Mouse (Mus musculus): ENCODE data around the gene Osbpl5. TPM values are rescaled to one million over a fixed set of nuclear protein-coding genes. Genes with fewer than 3 reads are reported as not detected.

Osbpl5 gene
- 10 to 100 TPM; 19.6 to 26.1 TPM for total RNA-seq (2021)

DNA sequence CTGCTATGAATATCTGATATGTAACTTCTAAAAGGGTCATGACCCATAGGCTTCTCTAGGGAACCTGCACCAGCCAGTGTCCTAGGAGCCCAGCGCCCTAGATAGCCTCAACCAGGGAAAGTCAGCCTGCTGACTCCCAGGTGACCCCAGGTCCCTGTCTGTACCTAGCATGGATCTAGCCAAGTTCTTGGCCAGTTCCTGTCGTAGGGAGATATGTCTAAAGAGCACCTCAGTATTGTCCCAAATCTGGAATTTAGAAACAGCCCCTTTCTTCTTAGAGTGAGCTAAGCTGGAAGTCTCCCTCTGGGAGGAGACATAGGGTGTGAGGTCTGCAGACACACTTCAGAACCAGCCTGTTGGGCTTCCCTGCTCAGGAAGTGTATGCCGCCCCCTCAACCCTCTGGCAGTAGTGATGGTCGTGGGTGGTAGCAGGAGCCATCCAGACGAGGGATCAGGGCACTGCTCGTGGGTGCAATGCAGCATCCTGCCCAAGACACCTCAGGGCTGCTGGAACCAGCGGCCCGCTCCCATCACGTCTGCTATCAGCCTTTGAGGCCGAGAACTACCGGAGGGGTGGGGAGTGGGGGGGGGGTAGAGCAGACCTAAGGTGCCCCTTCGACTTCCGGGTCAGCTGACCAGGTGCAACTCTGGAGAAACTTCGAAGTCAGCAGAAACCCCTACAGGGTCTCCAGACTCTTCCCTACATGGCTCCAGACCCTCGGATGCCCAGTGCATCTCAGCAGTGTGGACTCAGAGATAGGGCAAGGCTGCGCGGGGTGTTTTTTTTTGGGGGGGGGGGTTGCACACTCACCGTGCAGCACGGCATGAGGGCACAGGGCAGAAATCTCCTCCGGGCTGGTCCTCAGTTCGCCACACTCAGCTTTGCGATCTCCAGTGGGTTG, at the start of gene Osbpl5:
Gene Osbpl5, minus strand, starts transcription at position 861 of the 902 bp plus-strand sequence.
- no peak for DNase-seq
- intact Hi-C loops (cut with DNase I) = loop anchor here (10.0 kb wide), 1 partner anchor 602 kb away; no protein-coding TSS in a partner anchor

DNA sequence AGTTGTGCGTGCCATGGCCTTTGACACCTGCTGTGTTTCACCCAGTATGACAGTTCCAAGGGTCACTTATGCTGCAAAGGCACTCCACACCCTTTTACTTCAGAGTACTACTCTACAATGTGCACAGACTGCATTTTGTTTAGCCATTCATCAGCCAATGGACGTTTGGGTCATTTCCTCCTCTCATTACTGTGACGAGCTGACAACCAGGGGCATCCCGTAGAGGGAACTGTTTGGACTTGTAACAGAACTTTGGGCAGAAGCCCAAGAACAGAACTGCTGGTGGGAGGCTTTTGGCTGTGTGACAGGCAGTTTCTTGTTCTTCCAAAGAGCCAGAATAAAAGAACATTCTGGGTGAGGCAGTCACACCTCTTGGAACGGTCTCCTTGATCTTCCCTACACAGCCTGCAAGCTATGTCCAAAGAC, 48.4 kb upstream of the Osbpl5 start:
- intact Hi-C loops (cut with DNase I) = no loop called here
- DNase-seq = no peak

DNA sequence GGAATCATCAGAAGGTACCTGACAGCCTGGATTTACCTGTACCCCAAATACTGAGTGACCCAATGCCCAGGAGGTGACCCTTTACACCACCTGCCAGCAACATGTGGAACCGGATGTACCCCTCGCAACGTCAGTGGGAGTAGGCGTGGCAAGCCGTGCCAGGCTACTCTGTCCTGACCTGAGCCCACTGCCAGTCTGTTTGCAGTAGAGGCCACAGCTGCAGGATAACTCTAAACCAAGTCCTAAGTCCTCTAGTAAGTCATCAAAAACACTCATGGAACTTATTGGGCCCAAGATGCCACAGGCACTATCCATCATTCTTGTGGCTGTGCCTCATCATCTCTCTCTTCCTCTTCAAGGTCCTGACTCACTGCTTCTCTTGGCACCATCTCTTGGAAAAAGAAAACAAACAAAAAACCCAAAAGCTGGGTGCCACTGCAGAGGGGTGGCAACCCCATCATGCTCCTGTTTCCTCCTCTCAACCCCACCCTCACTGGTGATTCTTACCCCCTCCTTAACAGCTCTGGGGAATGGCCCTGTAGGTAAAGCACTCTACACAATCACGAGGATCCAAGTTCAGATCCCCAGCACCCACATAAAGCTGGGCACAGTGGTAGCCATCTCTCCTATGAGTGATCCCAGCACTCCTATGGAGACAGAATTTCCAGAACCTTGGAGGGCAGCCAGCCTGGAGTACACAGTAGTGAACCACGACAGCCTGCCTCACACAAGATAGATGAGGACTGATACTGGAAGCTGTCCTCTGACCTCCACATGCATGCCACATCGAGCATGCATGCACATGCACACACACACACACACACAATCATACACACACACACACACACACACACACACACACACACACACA, 44.6 kb upstream of the Osbpl5 start:
- intact Hi-C loops (cut with DNase I) = no loop called here
- DNase-seq = no peak

DNA sequence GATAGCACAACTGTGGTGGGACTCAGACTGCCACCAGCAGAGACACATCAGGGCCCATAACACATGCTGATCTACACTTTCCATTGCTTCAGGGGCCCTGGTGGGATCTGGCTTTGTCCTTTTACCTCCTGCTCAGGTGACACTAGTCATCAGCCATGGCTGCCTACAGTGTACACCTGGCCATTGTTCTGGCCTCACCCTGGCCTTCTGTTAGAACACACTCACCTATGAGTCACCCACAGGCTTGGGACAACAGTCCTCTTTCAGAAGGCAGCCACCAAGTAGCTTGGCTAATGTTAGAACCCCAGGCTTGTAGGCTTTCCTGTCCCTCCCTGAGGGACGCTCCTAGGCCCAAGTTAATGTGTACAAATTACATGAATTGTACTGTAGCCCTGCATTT, 44.0 kb upstream of the Osbpl5 start:
- DNase-seq = no peak
- intact Hi-C loops (cut with DNase I) = no loop called here

DNA sequence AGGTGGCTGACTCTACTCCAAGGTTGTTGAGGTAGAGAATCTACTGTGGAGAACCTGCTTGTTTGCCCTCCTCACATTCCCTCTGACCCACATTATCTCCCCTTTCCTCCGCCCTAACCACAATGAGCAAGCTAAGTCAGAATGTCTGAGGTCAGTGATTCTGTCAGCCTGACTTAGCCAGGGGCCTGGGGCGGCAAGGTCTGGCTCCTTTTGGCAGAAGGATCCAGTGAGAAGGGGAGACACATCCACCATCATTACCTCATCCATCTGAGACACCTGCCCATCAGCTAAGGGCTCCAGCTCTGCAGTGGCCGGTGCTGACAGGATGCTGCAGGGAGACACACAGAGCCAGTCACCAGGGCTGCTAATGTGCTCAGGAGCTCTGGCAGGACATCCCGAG, 42.0 kb upstream of the Osbpl5 start:
- intact Hi-C loops (cut with DNase I) = no loop called here
- DNase-seq = no peak

DNA sequence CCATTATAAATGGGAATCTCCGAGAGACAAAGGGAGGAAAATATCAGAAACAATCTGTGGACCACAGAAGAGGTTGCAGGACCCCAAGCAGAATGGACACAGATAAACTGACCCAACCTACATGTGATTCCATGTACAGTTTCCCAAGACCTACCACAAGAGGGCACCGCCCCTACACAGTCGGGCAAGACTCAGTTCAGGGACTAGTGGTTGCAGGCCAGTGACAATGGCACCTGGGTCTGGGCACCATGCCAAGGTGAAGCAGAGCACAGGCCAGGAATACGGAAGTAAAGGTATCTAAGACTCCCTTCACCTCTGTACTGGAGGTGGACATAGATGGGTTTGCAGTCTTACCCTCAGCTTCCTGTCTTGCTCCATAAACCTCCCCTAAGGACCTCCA, 36.3 kb upstream of the Osbpl5 start:
- no peak for DNase-seq
- intact Hi-C loops (cut with DNase I) = no loop called here

DNA sequence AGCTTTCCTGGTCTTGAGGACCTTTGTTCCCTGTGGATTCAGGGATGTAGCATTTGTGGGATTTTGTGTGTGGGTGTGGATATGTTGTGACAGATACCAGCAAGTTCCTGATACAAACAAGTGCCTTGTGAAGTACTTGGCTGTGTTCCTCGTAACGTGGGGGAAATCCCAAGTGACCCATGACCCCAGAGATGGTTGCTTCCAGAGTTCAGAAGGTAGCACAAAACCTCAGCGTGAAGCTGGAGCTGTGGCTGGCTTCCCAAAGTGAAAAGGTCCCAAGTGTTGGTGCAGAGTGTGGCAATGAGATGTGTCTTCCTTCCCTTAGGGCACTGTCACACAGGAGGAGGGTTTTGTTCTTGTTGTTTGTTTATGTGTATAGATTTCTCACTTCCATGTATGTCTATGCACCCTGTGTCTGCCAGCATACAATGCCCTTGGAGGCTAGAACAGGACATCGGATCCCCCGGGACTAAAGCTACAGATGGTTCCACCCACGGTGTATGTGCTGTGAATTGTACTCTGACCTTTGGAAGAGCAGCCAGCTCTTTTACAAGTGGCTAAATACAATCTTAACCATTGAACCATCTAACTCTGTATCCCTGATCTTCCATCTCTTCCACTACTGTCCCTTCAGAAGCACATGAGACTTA, 35.7 kb upstream of the Osbpl5 start:
- no peak for DNase-seq

DNA sequence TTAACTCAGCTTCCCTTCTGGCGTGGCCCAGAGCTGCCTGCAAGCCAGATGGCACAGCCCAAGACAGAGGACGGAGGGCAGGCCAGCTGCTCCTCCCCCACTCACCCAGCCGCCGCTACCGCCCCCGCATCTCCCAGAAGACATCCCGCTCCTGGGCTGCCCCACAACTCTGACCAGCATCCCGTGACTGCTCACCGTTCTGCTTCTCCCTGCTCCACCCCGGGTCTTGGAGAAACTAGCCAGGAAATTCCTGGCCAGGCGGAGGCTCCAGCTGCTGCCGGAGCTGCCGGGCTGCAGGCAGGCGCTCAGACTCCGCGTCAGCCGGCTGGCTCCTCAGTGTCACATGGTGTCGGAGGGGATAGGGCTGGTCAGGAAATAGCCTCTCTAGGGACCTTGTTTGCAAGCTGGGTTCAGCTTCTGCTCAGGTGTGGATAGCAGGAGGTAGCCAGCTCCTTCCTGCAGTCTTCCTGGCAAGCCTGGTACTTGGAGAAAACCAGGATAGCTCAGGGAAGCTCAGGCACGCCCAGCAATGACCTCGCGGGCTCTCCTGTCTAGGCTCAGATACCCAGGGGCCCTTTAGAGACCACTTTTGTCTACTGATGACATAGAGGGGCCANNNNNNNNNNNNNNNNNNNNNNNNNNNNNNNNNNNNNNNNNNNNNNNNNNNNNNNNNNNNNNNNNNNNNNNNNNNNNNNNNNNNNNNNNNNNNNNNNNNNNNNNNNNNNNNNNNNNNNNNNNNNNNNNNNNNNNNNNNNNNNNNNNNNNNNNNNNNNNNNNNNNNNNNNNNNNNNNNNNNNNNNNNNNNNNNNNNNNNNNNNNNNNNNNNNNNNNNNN, 27.4 kb upstream of the Osbpl5 start, which contains the start of gene Mrgpre:
Gene Mrgpre, minus strand, starts transcription at position 505 of the 834 bp plus-strand sequence.
- peak; percentile 79 to 83 for DNase-seq
- intact Hi-C loops (cut with DNase I) = no loop called here

More for the DNA sequence above, 35.7 kb upstream of the Osbpl5 start:
- intact Hi-C loops (cut with DNase I) = no loop called here

DNA sequence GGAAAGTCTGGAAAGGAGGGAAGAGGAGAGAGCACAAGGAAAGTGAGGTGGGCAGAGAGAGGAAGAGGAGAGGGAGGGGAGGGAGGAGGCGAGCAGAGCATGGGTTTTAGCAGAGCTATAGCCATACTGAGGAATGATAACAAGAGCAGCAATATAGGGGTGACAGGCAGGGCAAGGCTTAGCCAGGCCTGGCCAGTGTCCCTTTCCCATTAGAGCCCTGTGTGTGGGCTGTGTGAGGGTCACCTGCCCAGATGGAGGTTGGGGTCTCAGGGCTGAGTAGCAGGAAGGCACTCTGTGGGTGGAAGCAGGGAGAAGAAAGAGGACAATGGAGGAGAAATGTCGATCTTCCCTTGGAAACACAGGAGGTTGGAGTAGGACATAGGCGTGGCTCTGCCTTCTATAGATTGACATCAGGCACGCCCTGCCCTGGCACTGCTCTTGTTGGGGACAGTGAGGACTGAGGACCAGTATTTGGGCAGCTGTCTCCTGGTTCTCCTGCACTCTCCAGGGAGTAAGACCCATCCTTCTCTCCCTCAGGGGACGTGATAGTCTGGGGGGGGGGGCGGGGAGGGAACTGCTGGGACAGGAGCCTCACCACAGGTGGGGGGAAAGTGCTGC, 26.7 kb upstream of the Osbpl5 start:
- DNase-seq = no peak

DNA sequence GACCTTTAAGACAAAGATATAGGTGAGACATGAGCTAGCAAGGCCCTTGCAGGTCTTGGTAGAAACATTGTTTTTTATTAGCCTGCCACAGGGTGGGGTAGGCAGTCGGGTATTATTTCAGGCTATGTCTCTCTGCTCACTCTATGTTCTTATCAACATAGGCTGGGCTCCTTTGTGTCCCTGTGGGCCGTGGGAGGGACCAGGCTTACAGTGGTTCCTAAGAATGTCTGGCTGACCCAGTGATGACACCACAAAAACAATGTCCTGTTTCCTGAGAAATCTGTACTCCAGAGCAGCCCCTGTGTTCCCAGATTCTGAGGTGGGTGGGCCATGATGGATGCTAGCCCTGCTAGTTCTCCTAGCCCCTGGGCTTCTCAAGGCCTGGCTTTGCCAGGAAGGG, 20.6 kb upstream of the Osbpl5 start:
- DNase-seq = no peak
- intact Hi-C loops (cut with DNase I) = no loop called here

More for the DNA sequence above, 26.7 kb upstream of the Osbpl5 start:
- intact Hi-C loops (cut with DNase I) = no loop called here

DNA sequence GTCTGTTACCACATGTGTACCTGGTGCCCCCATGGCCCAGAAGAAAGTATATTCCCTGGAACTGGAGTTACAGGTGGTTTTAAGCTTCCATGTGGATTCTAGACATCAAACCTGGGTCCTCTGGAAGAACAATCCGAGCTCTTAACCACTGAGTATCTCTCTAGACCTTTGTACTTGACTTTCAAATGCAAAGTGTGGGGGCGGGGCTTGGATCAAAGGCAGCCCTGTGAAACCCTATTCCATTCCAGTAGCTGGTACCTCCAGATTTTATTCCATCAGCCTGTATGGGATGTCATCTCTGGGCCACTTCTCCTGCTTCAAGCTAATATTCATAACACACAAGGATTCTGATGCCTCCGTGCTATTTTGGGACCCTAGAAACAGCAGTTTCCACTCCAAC, 19.4 kb upstream of the Osbpl5 start:
- no peak for DNase-seq
- intact Hi-C loops (cut with DNase I) = no loop called here

DNA sequence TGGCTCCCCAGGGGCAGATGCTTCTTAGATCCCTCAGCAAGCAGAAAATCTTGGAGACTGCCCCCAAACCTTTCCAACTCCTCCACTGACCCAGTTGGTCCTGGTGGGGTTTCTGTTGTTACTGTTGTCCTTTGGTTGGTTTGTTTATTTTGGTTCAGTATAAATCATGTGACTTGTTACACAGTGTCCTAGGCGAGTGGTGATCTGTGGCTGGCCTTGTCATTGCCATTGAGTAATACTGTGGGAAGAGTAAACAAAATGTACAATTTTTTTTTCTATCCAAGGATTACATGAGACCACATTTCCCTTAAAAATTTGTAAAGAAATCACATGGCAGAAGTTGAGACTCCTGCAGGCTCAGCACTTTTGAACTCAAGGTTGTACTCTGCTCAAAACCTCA, 12.7 kb upstream of the Osbpl5 start:
- intact Hi-C loops (cut with DNase I) = no loop called here
- no peak for DNase-seq

DNA sequence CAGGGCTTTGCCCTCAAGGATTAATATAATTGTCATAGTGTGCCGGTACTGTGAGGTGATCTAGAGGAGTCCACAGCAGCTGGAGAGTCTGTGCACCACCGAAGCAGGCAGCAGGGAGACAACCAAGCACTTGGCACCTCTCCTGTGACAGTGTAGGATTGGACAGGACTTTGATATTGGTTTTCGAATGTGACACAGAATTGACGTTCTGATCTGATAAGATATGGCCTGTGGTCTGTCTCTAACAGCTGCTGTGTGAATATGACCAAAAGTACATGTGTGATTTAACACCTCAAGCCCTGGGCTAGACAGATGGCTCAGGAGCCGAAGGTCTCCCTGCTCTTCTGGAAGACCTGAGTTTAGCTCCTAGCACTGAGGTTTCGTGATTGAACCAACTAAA, 11.5 kb upstream of the Osbpl5 start:
- intact Hi-C loops (cut with DNase I) = no loop called here
- DNase-seq = no peak

DNA sequence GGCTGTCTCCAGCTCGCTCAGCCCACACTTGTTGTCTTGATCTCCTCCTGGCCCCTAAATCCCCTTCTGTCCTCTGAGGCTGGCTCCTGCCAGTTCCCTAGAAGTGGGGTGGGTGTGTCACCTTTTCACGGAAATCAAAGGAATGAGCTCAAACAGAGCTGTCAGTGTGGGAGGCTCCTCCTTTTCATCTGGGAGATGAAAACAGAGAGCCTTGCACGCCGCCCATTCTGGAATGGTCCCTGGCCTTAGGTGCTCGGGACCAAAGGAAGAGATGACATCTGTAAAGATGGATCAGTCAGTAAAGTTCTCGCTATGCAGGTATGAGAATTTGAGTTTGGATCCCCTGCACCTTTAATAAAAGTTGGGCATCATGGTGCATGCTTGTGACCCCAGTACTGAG, 10.1 kb upstream of the Osbpl5 start, which contains the start of gene Mrgprg:
Gene Mrgprg, minus strand, starts transcription at position 101 of the 400 bp plus-strand sequence.
- intact Hi-C loops (cut with DNase I) = no loop called here

DNA sequence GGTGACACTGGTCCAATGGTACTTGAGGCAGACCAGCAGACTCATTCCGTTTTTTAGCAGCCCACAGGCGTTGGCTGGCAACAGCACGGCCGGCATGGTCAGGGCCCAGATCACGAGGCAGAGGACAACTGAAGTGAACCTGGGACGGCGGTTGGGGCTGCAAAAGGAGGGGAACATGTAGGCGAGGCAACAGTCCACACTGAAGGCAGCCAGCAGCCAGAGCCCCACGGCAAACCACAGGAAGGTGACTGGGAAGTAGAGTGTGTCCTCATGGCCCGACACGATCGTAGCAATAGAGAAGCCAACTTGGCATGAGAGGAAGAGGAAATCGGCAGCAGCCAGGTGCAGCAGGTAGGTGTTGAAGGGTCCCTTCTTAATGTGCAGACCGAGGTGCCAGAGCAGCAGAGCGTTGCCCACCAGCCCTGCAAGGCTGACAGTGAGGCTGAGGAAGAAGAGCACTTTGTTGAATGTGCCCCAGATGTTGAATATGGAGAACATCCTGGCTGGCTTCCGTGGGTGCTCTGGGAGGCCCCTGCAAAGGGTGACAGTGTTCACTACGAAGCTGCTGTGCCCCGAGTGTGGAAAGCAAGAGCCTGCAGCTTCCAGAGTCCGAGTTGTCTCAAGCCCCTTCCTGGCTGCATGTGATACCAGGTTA, 8.2 kb upstream of the Osbpl5 start:
- intact Hi-C loops (cut with DNase I) = loop anchor here (1.0 to 5.0 kb wide), 3 partner anchors 59 to 283 kb away; no protein-coding TSS in a partner anchor
- DNase-seq = no peak

More for the DNA sequence above, 10.1 kb upstream of the Osbpl5 start, which contains the start of gene Mrgprg:
- DNase-seq = no peak

DNA sequence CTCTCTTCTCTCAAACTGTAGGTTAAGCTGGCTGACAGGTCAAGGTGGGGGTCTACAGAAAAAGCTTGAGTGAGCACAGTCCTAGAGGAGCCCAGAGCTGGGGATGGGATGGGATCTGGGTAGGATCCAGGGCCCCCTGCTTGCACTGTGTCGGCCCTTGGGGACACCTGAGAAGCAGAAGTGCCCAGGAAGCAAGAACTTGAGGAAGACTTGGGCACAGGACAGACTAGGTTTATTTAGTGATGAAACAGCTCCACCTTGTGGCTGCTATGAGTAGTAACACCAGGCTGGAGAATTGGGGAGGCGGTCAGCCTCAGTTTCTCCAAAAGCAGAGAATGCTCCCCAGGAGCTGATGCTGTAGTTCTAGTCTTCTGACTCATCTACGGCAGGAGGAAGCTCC, 7.0 kb upstream of the Osbpl5 start:
- intact Hi-C loops (cut with DNase I) = loop anchor here (1.0 to 5.0 kb wide), 3 partner anchors 57 to 281 kb away; no protein-coding TSS in a partner anchor
- DNase-seq = no peak

DNA sequence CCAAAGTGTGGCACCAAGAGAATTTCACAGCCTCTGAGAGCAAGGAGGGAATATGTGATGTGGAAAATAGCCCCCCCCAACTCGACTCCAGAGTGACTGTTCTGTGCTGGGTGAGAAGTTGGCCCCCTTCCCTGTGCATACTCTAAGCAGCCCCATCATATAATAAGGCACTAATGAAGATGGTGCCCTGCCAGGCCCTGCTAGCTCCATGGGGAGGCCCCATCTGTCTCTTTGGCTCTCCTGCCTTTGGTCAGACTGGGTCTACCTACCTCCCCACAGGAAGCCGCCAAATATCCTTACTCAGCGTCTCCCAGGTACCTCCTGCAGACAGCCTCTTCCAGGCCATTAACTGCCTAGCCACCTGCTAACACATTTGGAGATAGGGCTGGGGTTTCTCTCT, 2.2 kb upstream of the Osbpl5 start:
- DNase-seq = no peak
- intact Hi-C loops (cut with DNase I) = loop anchor here (10.0 kb wide), 1 partner anchor 604 kb away; no protein-coding TSS in a partner anchor

DNA sequence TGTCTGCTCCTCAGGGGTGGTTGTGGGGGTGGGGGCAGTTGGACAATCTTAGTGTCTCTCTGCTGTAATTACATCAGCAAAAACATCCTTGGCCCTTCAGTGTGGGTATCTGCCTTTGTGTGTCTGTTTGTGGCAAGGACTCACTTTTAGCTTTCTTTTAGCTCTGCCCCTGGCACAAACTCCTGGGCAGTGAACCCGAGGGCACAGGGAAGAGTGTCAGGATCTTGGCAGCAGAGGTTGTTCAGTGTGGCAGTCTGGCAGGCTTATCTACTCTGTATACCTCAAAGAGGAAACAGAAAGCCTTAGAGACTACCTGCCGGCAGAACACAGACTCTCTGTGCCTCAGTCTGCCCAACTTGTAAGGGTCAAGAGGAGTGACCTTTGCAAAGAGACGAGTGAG, 911 bp upstream of the Osbpl5 start:
- intact Hi-C loops (cut with DNase I) = loop anchor here (10.0 kb wide), 1 partner anchor 603 kb away; no protein-coding TSS in a partner anchor
- no peak for DNase-seq
